Mouse (Mus musculus) MEL (cell line): ENCODE results near the gene Larp4b.

Experiments used
- BHLHE40 ChIP-seq: IDR thresholded peaks from 2 replicates; pipeline ENCODE4 v1.6.1; 2012; ENCODE audit warnings: low read depth, mild to moderate bottlenecking, inconsistent platforms, low read length, improper control_type of control experiment, borderline replicate concordance
- CHD2 ChIP-seq: IDR thresholded peaks from 2 replicates; pipeline ENCODE4 v1.6.1; 2011; ENCODE audit warnings: low read length, improper control_type of control experiment
- E2F4 ChIP-seq: IDR thresholded peaks from 2 replicates; pipeline ENCODE4 v1.6.1; 2011; ENCODE audit warnings: low read depth, low read length, improper control_type of control experiment, borderline replicate concordance
- EP300 ChIP-seq, 2 experiments: IDR thresholded peaks; 2 replicates each; pipeline ENCODE4 v1.6.1; 2011; ENCODE audit warnings: improper control_type of control experiment in 2 of 2, low read length in 2 of 2, low read depth in 1 of 2, mild to moderate bottlenecking in 1 of 2
- ETS1 ChIP-seq: IDR thresholded peaks from 2 replicates; pipeline ENCODE4 v1.6.1; 2012; ENCODE audit warnings: low read depth, mild to moderate bottlenecking, inconsistent platforms, low read length, improper control_type of control experiment, moderate library complexity
- MXI1 ChIP-seq: IDR thresholded peaks from 2 replicates; pipeline ENCODE4 v1.6.1; 2011; ENCODE audit warnings: mild to moderate bottlenecking, low read depth, low read length, improper control_type of control experiment
- NRF1 ChIP-seq: IDR thresholded peaks from 2 replicates; pipeline ENCODE4 v1.6.1; 2014; ENCODE audit warnings: low read depth, mild to moderate bottlenecking, inconsistent platforms, low read length, improper control_type of control experiment, moderate library complexity; ENCODE audit not compliant: poor library complexity, insufficient read depth, severe bottlenecking
- POLR2A ChIP-seq, 2 experiments: IDR thresholded peaks; 2 replicates each; pipeline ENCODE4 v1.6.1; 2011 to 2012; ENCODE audit warnings: low read length in 2 of 2, mild to moderate bottlenecking in 2 of 2, control low read depth in 1 of 2, improper control_type of control experiment in 1 of 2, low read depth in 1 of 2, moderate library complexity in 1 of 2; ENCODE audit not compliant: control insufficient read depth in 1 of 2, insufficient read depth in 1 of 2, poor library complexity in 1 of 2
- POLR2AphosphoS2 ChIP-seq: IDR thresholded peaks from 2 replicates; pipeline ENCODE4 v1.6.1; 2011; ENCODE audit warnings: low read length, improper control_type of control experiment
- TAL1 ChIP-seq: IDR thresholded peaks from 2 replicates; pipeline ENCODE4 v1.6.1; 2012; ENCODE audit warnings: mild to moderate bottlenecking, inconsistent platforms, low read length, moderate library complexity, mixed read lengths
- TCF12 ChIP-seq: IDR thresholded peaks from 2 replicates; pipeline ENCODE4 v1.6.1; 2014; ENCODE audit warnings: low read depth, mild to moderate bottlenecking, inconsistent platforms, low read length, improper control_type of control experiment, moderate library complexity

GRCm38 (mm10) chr13:9064196-9064595, 29.5 kb upstream of the Larp4b start:
- TF ChIP-seq EP300 (IDR thresholded peaks at IDR 0.05; ENCODE audit: low read depth in 1 of 2, low read length in 2 of 2) (no peak), TAL1 (no peak), E2F4 (no peak), MXI1 (no peak), POLR2AphosphoS2 (no peak), TCF12 (no peak), NRF1 (no peak), ETS1 (no peak), BHLHE40 (no peak), CHD2 (no peak), POLR2A (IDR thresholded peaks at IDR 0.05; ENCODE audit: control insufficient read depth in 1 of 2, insufficient read depth in 1 of 2, low read depth in 1 of 2, low read length in 2 of 2, poor library complexity in 1 of 2) (no peak)
